Mouse (Mus musculus) CD8-positive naive resting alpha-beta T cell, adult 2 months (primary cell): Measurements from ENCODE around the gene Grm3.

Source experiments
- DNase-seq, 2 experiments: peaks; one replicate each; pipeline ENCODE4 v3.0.0; 2022; ENCODE audit warnings: low read depth in 2 of 2, low spot score in 2 of 2

The Grm3 gene

DNA sequence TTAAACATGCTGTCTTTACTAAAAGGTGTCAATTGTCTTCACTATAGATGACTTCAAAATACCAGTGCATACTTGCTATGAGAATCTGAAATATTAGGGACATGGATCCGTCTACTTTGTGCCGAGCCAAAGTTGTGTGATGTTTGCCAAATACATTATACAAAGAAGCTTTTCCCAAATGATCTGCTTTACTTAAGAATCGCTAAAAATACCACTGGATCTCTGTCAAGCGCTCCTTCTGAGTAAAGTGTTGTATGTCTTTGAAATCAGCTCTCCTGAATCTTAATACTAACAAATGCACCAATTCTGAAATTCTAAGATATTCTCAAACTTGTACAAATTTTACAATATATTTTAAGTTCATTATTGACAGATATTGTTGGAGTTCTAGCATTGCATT is 100.6 kb downstream of the Grm3 start:
- DNase-seq: no peak

DNA sequence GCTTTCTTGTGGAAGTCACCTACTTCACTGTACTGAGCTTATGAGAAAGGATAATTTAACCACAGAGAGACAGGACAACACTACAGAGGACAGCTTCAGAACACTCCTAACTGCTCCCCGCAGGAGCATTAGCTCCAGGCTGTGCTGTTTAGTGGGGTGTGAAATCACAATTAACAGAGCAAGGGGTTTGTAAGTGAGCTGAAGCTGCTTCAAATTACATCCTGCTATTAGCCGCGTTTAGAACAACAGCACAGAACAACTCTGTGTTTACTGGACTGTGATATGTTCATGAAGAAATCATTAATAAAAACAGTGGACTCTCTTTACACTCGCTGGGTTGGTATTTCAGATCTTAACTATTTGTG is 101.9 kb downstream of the Grm3 start:
- DNase-seq: no peak

DNA sequence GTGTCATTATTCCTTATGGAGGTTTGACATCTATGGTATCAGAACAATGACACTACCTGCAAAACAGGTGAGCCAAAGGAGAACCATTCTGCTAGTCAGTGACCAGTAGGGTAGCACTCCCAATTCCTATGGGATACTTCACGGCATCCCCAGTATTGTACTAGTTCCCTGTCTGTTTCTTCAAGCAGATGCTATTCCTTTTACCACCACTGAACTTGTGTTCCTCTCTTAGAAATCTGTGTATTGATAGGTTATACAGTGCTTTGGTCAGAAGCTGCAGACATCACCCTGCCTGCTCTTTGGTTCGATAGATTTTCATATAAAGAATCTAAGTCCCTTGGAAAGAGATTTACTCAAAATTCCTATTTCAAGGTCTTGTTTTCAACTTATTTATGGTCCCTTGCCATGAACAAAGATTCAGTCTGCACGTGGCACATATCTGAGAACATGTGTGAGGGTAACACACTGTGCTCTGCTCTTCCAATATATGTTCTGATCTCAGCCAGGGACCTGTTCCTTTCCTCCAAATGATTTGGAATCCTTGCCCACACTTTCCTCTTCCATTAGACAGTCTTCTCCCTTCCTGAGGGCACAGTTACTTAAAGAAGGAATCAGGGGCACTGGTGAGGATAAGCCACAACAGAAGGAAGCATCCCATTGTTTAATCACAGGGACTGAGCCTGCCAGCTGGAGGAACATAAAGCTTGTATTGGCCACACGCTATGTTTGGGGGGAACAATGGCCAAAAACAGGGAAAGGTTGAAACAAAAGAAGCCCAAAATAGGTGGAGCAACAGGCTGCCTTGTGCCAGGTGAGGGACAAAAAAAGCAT is 102.5 kb downstream of the Grm3 start:
- DNase-seq: no peak

DNA sequence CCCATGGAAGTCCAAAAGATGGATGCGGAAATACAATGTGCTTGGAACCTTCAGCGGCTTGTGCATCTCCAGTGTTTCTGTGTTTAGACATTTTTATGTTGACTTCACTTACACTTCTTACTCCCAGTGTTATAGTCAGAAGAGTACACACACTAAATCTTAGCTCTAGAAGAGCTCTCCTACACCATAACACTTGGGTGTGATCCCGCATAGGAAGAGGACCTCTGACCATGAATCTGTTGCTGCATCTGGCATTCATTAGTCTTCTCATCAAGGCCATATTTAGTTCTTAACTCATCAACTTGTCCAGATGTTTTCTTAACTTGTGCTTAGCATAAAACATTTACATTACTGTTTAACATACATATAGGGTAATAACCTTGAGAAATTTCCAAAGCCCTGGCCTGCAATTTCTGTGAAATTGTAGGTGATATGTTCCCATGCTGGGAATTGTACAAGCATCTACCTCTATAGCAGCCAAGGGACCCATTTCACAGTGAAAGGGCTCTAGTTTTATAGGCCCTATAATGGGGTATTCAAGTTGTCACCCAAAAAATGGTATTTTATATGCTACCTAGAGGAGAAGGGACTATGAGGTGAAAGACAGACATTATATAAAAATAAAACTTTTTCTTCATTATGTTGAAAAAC is 103.4 kb downstream of the Grm3 start:
- no peak for DNase-seq

DNA sequence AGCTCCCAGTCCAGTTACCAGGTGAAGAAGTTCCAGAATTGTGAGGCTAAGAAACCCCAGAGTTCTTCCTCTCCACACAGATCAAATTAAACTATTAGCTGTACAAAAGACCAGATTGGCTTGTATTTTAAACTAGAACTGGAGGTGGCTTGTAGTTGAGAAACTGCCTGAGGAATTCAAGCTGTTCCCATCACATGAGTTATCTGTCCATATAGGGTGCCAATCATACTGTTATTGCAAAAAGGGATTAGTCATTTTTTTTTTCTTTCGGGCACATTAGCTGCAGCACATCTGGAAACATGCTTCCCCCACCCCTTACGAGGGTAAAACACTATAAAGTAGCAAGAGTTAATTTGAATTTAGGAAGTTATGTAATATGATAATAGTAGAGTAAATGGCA is 145.9 kb downstream of the Grm3 start:
- DNase-seq: no peak

DNA sequence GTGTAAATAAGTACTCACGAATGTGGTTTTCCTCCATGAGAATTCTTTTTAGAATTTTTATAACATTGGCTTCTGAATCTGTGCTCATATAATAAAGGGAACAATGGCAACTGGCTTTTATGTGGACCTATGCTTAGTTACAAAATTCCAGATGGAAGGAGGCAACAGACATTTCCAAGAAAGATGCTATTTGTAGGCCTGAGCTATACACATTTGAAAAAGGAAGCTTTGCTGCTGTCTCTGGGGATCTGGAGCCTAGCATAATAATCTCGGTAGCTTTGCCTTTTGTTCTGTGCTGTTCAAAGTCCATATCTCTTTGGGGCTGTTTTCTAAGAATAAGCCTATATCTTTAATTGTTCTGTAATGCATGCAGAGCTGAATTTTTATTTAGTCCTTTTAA is 146.4 kb downstream of the Grm3 start:
- DNase-seq: no peak

DNA sequence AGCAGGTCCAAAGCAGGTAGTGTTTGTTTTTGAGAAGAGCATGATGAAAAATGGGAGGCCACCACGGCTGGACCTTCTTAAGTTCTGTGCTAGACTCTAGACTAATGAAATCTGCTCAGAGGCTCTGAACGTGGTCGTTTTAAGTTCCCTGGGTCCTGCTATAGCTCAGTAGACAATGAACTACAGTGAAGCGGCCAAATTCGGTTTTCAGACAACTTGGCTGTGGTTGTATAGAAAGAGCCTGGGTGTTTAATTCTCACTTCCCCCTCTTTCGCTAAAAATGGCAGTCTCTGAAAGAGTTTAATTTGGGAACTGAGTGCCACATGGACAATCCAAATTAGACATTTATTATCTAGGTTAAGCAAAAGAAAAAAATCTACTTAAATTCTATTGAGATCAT is 154.0 kb downstream of the Grm3 start:
- DNase-seq: no peak

DNA sequence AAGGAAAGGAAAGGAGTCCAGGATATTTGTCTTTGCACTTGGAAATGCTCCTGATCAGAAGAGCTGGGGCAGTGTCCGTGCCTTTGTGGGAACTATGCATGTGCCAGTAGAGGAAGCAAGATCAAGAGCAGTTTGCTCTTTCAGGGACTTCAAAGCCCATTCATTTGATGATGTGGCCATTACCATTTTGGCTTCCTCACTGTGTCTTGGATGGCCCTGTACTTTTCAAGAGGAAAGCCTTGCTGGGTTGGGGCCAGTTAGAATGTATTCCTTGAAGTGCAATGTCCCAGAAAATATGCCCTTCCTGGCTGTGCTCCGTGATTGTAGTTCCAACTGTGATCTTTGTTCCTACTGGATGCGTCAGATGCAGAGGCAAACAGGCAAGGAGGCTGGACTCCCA is 167.3 kb downstream of the Grm3 start:
- no peak for DNase-seq

DNA sequence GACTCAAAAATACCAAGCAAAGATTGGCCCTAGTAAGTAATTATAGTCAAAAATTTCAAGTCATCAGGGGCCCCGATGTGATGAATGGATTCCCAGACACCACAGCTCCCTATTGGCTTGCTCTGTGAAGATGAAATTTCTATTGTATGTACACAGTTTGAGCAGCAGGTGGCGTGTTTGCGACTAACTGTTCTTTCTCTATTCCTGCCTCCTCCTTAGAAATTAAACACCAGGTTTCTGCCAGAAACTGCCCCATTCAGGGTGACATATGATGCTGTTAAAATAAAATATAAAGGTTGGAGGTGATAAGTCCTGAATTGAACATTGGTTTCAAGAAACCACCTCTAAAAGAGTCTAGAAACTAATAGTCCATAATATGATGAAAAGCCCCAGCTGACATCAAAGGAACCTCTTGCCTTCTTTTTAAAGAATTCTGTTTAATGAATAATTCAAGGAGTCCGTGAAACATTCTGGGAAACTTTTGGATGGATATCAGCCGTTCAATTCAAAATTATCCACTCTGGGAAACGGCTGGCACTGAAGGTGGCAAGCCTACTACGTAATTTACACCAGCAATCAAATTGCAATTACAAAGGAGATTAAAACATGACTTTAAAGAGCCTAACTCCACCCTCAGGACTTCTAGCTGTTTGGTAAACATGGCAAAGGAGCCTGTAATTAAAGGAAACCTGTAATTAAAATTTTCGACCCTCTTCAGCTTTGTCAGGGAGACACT is 184.0 kb downstream of the Grm3 start:
- no peak for DNase-seq

DNA sequence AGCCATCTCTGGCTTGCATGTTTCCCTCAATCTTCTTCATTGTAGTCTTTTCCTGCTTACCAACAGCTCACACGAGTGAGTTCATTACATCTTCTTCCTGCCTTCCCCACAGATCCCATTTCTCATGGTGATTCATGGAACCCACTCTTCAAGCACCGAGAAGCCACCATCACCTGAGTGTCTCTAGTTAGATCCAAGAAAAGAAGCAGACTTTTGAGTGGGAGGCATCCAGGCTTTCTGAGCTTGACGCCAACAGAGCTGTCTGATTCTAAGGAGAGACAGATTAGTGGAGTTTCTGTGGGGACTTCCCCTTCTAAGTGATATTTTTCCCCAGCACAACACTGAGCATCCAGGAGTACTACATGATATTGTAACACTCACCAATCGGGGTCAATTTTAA is 199.5 kb downstream of the Grm3 start:
- no peak for DNase-seq

DNA sequence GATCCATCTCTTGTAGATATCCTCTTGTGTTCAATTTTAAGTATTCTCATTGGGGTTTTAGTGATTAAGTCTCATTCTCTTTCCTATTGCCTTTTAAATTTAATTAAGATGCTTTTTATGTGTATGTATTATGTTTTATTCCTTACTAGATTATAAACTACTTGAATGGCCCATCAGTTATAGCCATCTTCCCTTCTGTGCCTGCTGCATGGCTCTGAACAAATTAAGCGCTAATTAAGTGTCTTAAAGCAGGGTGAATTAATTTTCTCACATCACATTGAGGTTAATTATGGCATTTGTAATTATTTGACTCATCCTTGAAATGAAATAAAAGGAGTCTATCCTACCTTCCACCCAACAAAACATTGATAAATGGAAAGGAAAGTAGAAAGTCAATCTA is 213.9 kb downstream of the Grm3 start:
- no peak for DNase-seq

DNA sequence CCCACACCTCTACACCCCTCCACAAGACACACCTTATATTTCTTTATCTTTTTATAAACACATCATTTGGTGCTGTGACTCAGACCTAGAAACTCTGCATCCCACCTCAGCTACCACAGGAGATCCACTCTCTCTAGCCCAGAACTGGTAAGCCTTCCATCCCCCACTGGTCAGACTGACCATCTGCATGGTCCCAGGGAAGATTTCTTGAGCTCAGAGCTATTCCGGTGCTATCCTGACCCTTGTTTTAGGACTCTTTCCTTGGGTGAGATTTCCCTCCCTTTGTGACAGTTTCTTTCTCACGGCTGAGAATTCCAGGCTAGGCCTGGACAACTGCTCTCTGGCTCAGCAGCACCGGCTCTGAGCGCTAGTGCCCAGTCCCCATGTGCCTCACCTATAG is 227.7 kb downstream of the Grm3 start:
- DNase-seq: no peak

DNA sequence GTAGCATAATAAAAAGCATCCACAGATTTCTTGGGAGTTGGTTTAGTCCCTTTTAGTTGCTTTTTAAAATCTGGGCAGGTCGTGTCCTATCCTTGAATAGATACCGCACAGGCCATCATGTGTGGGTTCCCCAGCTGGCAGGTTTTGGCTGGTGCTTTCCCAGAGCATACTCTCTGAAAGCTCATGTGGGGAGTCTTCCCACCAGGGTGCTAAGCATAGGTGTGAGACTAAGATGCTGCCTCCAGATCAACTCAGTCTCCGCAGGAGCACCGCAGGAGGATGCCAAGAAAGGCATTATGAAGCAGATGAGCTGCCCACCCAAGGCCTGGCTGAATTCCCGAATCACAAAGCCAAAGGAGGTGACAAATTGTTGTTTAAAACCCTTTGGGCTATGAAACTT is 229.5 kb downstream of the Grm3 start:
- DNase-seq: no peak

DNA sequence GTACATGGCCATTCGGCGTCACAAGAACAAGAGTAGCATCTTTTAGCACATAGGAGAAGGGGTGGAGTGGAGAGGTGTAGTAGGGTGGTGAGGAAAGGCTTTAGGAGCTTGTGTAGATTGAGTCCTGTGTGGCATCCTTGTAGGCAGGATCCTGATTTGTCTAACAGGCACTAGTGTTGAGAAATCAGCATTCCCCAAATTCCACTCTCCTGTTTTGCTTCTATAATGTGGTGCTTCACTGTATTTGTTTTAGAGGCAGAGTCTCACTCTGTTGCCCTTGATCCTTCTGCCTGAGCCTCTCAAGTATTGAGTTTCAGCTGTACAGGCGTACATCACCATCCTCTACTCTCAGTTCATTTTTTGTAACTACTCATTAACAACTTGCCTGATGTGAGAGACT is 247.4 kb downstream of the Grm3 start:
- DNase-seq: no peak

DNA sequence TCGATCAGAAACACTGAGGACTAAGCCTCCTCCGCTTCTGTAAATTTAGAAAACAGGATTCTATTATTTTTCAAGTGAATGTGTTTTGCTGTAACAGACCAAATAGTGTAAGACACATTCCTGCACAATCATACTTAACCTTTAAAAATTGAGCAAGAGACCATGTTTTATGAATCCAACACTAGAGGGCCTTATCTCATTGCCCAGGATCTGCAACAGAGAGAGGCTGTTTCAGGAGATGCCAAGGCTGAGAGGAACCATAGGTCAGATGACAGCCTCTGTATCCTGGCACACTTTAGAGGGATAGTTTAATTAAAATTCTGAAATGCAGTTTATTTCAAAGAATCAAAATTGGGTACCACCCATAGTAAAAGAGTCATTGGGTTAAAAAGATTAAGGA is 271.7 kb downstream of the Grm3 start:
- DNase-seq: no peak

DNA sequence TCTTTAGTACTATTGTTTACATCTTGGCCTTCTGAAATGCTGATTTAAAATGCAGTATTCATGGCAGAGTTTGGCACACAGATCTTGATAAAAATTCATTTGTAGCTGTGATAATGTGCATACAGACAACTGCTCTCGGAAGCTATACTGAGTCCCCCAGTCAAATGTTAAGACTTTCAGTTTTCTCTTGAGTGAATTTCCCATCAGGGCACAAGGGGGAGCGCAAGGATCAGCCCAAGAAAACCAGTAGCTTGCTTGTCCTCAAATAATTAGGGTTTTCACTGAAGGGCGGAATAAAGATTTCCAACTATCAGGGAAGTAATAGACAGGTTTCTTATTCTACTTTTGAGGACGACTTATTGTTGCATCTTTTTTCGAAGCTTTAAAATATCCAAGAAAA is 275.4 kb downstream of the Grm3 start:
- no peak for DNase-seq

DNA sequence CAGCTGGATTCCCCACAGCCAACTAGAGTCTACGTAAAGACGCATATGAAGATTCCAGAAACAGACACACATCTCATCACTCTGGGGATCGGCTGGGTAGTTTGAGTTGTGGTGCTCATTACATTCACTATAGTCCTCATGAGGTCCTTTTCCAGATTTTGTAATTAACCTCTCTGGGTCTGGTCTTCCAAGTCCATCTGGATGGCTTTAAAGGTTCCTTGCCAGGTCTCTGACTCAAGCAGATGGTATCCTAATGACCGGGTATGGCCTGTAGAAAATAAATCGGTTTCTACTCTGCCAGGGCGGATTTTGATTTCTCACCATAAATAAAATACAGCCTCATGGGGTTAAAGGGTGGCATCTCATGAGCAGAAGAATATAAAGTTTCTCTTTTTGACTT is 276.0 kb downstream of the Grm3 start:
- DNase-seq: no peak

DNA sequence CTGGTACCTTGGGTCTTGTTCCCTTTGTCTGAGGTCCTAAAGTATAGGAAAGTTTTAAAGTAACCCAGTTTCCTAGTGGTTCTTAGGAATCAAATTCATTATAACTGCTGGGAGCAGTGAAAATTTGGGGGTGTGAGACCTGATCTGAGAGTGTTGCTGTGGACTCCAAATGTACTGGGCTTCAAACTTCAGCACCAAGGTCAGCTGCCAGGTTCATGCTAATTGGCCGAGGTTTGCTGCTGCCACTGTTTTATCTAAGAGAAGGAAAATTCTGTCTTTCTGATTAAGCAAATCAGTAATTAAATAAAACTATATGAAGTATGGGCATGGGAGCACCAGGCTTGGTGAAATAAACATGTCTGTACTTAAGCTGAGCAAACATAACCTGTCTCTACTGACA is 278.8 kb downstream of the Grm3 start:
- DNase-seq: no peak
